Mouse (Mus musculus): ENCODE data around the gene Igflr1. TPM values are rescaled to one million over a fixed set of nuclear protein-coding genes. Genes with fewer than 3 reads are reported as not detected.
A peak's percentile ranks its signal among the peaks of the same experiment; 100 is the strongest.

Gene Igflr1
- polyA plus RNA-seq, 1 experiment from 2014 or later = 4.1 TPM

- Histone ChIP-seq H3K27ac (no peak overlapping the region), H3K36me3 (peaks cover 75% of the 10 kb centered on the region), H3K4me3 (no peak overlapping the region), H3K9me3 (no peaks in the 10 kb centered on the region), H3K4me1 (peaks cover 12% of the 10 kb centered on the region), H3K27me3 (ENCODE audit: insufficient read depth, poor library complexity, severe bottlenecking) (no peaks in the 10 kb centered on the region)
- DNase-seq (ENCODE audit: low spot score) = no peak
- WGBS = 92% methylated on average over 10 of the region's 10 CpGs
Observed at GRCm38 (mm10) chr7:30584339-30584738, 19.1 kb downstream of the Igflr1 start.

- 93% methylated on average over 7 of the region's 7 CpGs for WGBS
- Histone ChIP-seq H3K4me3 (no peak overlapping the region), H3K36me3 (peaks cover 67% of the 10 kb centered on the region), H3K27me3 (ENCODE audit: insufficient read depth, poor library complexity, severe bottlenecking) (no peaks in the 10 kb centered on the region), H3K27ac (no peak overlapping the region), H3K4me1 (peaks cover 19% of the 10 kb centered on the region), H3K9me3 (no peaks in the 10 kb centered on the region)
- no peak for DNase-seq (ENCODE audit: low spot score)
Observed at GRCm38 (mm10) chr7:30585170-30585569, 19.9 kb downstream of the Igflr1 start.

- peak overlapping the region; percentile 95 for H3K4me3 ChIP-seq
- no peaks in the 10 kb centered on the region for H3K9me3 ChIP-seq
- peaks cover 19% of the 10 kb centered on the region for H3K4me1 ChIP-seq
- peaks cover 53% of the 10 kb centered on the region for H3K36me3 ChIP-seq
- DNase-seq (ENCODE audit: low spot score) = no peak
- H3K27ac ChIP-seq = no peak overlapping the region
- WGBS = 90% methylated on average over 28 of the region's 28 CpGs
- no peaks in the 10 kb centered on the region for H3K27me3 ChIP-seq (ENCODE audit: insufficient read depth, poor library complexity, severe bottlenecking)
Observed at GRCm38 (mm10) chr7:30586455-30587020, 21.3 kb downstream of the Igflr1 start.

GRCm38 (mm10) chr7:30587842-30588667 is 22.8 kb downstream of the Igflr1 start:
- H3K27me3 ChIP-seq (ENCODE audit: insufficient read depth, poor library complexity, severe bottlenecking) = no peaks in the 10 kb centered on the region
- H3K4me3 ChIP-seq = peak overlapping the region; percentile 95
- DNase-seq (ENCODE audit: low spot score) = peak; percentile 88
- WGBS = under 1% methylated on average over 47 of the region's 67 CpGs
- peak overlapping the region; percentile 94 for H3K27ac ChIP-seq
- no peaks in the 10 kb centered on the region for H3K9me3 ChIP-seq
- peaks cover 38% of the 10 kb centered on the region for H3K36me3 ChIP-seq
- peaks cover 19% of the 10 kb centered on the region for H3K4me1 ChIP-seq

GRCm38 (mm10) chr7:30588676-30589434 is 23.6 kb downstream of the Igflr1 start, which contains the start of gene Kmt2b:
TSS of gene Kmt2b (minus strand) at chr7:30588726.
- DNase-seq (ENCODE audit: low spot score) = peak; percentile 99
- no peaks in the 10 kb centered on the region for H3K27me3 ChIP-seq (ENCODE audit: insufficient read depth, poor library complexity, severe bottlenecking)
- peaks cover 19% of the 10 kb centered on the region for H3K4me1 ChIP-seq
- H3K27ac ChIP-seq = peak within 1 kb of the TSS; percentile 94
- peak within 1 kb of the TSS; percentile 95 for H3K4me3 ChIP-seq
- peaks cover 30% of the 10 kb centered on the region for H3K36me3 ChIP-seq
- under 1% methylated on average over 54 of the region's 68 CpGs for WGBS
- H3K9me3 ChIP-seq = no peaks in the 10 kb centered on the region

- H3K27ac ChIP-seq = peak overlapping the region; percentile 94
- 30% methylated on average over 40 of the region's 40 CpGs for WGBS
- DNase-seq (ENCODE audit: low spot score) = peak; percentile 93
- peaks cover 22% of the 10 kb centered on the region for H3K36me3 ChIP-seq
- peaks cover 19% of the 10 kb centered on the region for H3K4me1 ChIP-seq
- H3K9me3 ChIP-seq = no peaks in the 10 kb centered on the region
- peak overlapping the region; percentile 95 for H3K4me3 ChIP-seq
- H3K27me3 ChIP-seq (ENCODE audit: insufficient read depth, poor library complexity, severe bottlenecking) = 0 out of 2 replicates have a peak, but pooled peaks cover 1% of the 10 kb centered on the region
Observed at GRCm38 (mm10) chr7:30589435-30590301, 24.4 kb downstream of the Igflr1 start.

- H3K4me3 ChIP-seq = no peak overlapping the region
- peaks cover 8% of the 10 kb centered on the region; the same call in 1 of the 2 replicates for H3K27me3 ChIP-seq (ENCODE audit: insufficient read depth, poor library complexity, severe bottlenecking)
- H3K36me3 ChIP-seq = peaks cover 8% of the 10 kb centered on the region
- peaks cover 19% of the 10 kb centered on the region for H3K4me1 ChIP-seq
- H3K9me3 ChIP-seq = no peaks in the 10 kb centered on the region
- WGBS = 77% methylated on average over 9 of the region's 9 CpGs
- no peak overlapping the region for H3K27ac ChIP-seq
- no peak for DNase-seq (ENCODE audit: low spot score)
Observed at GRCm38 (mm10) chr7:30590927-30591604, 25.8 kb downstream of the Igflr1 start.

- peaks cover 3% of the 10 kb centered on the region for H3K36me3 ChIP-seq
- no peak for DNase-seq (ENCODE audit: low spot score)
- no peak overlapping the region for H3K4me3 ChIP-seq
- H3K27me3 ChIP-seq (ENCODE audit: insufficient read depth, poor library complexity, severe bottlenecking) = peaks cover 8% of the 10 kb centered on the region; the same call in 1 of the 2 replicates
- peaks cover 18% of the 10 kb centered on the region for H3K4me1 ChIP-seq
- 34% methylated on average over 4 of the region's 4 CpGs for WGBS
- H3K9me3 ChIP-seq = no peaks in the 10 kb centered on the region
- no peak overlapping the region for H3K27ac ChIP-seq
Observed at GRCm38 (mm10) chr7:30591605-30591951, 26.4 kb downstream of the Igflr1 start.

- no peaks in the 10 kb centered on the region for H3K9me3 ChIP-seq
- no peak for DNase-seq (ENCODE audit: low spot score)
- WGBS = 40% methylated on average over 5 of the region's 5 CpGs
Observed at GRCm38 (mm10) chr7:30592772-30593423, 27.7 kb downstream of the Igflr1 start.

GRCm38 (mm10) chr7:30593579-30594509 is 28.6 kb downstream of the Igflr1 start:
- Histone ChIP-seq H3K36me3 (no peaks in the 10 kb centered on the region), H3K4me3 (no peak overlapping the region), H3K9me3 (no peaks in the 10 kb centered on the region), H3K27me3 (ENCODE audit: insufficient read depth, poor library complexity, severe bottlenecking) (peaks cover 8% of the 10 kb centered on the region; the same call in 1 of the 2 replicates), H3K4me1 (peaks cover 7% of the 10 kb centered on the region), H3K27ac (no peak overlapping the region)
- DNase-seq (ENCODE audit: low spot score) = no peak
- WGBS = 71% methylated on average over 10 of the region's 10 CpGs

More at GRCm38 (mm10) chr7:30592772-30593423, 27.7 kb downstream of the Igflr1 start:
- Histone ChIP-seq H3K4me1 (peaks cover 7% of the 10 kb centered on the region), H3K36me3 (no peaks in the 10 kb centered on the region), H3K27ac (no peak overlapping the region), H3K27me3 (ENCODE audit: insufficient read depth, poor library complexity, severe bottlenecking) (peaks cover 8% of the 10 kb centered on the region; the same call in 1 of the 2 replicates), H3K4me3 (no peak overlapping the region)
